Mouse (Mus musculus) forebrain, embryonic 12.5 days (tissue): ENCODE measurements around the gene Def8. TPM values are rescaled to one million over a fixed set of nuclear protein-coding genes. Genes with fewer than 3 reads are reported as not detected.

Source experiments
- ATAC-seq: fragments of 200-750 bp; cut with Nextera tagmentation; 2 replicates; pipeline ENCODE4 v1.8.0; 2017; ENCODE audit warnings: moderate TSS enrichment; ENCODE audit not compliant: low FRiP score
- H3K27ac ChIP-seq: fragments of 300-500 bp; sonication (generic); 2 replicates; pipeline ENCODE4 v1.5.1; 2016; ENCODE audit warnings: mild to moderate bottlenecking
- H3K27me3 ChIP-seq: fragments of 300-500 bp; sonication (generic); 2 replicates; pipeline ENCODE4 v1.6.1; 2016; ENCODE audit warnings: mild to moderate bottlenecking
- H3K36me3 ChIP-seq: fragments of 300-500 bp; sonication (generic); replicated peaks from 2 replicates; pipeline ENCODE4 v1.6.1; 2016; ENCODE audit warnings: mild to moderate bottlenecking
- H3K4me1 ChIP-seq: fragments of 300-500 bp; sonication (generic); 2 replicates; pipeline ENCODE4 v1.6.1; 2016
- H3K4me2 ChIP-seq: fragments of 300-500 bp; sonication (generic); 2 replicates; pipeline ENCODE4 v1.6.1; 2016; ENCODE audit warnings: mild to moderate bottlenecking, moderate library complexity
- H3K4me3 ChIP-seq: fragments of 300-500 bp; sonication (generic); replicated peaks from 2 replicates; pipeline ENCODE4 v1.5.1; 2016; ENCODE audit warnings: mild to moderate bottlenecking
- H3K9ac ChIP-seq: fragments of 300-500 bp; sonication (generic); 2 replicates; pipeline ENCODE4 v1.6.1; 2016; ENCODE audit warnings: mild to moderate bottlenecking
- H3K9me3 ChIP-seq: fragments of 300-500 bp; sonication (generic); 2 replicates; pipeline ENCODE4 v1.6.1; 2016
- WGBS: fragments of 180-500 bp; shearing (Covaris S2); methylation state at CpG from one replicate; pipeline ENCODE4 v1.1.7; 2016; 5-methylcytosine and 5-hydroxymethylcytosine counted together
- polyA plus RNA-seq: library from polyadenylated mRNA; unstranded; fragments of >200 nt; fragmentation: Nextera tagmentation; extraction: Ambion mirVana; gene quantifications from 2 replicates; pipeline ENCODE4 v1.2.1, GENCODE M21; 2016

The Def8 gene
- polyA plus RNA-seq, 1 experiment from 2014 or later: 42.9 TPM

DNA sequence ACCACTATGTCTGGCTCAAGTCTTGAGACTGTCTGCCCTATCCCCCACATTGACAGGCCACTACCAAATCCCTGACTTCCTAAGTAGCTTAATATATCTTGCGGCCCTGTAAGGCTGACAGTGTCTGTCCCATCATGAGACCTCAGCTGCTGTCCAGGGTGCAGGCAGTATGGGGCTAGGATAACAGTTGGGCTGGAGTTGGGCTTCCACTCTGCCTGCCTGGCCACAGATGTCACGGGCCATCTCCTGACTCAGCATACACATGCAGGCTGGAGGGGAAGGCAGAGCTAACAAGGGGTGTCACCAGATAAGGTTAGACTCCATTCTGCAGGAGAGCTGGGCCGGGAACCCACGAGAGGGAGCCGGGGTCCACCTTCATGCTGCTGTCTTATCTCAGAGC, 83.8 kb downstream of the Def8 start:
- 96% methylated on average over 5 of the region's 5 CpGs for WGBS
- Histone ChIP-seq H3K4me1 (no peaks in the 10 kb centered on the region), H3K9ac (no peak overlapping the region), H3K4me3 (no peak overlapping the region), H3K9me3 (no peaks in the 10 kb centered on the region), H3K27me3 (no peaks in the 10 kb centered on the region), H3K27ac (no peak overlapping the region), H3K4me2 (no peak overlapping the region), H3K36me3 (peaks cover 77% of the 10 kb centered on the region)
- ATAC-seq: no peak

DNA sequence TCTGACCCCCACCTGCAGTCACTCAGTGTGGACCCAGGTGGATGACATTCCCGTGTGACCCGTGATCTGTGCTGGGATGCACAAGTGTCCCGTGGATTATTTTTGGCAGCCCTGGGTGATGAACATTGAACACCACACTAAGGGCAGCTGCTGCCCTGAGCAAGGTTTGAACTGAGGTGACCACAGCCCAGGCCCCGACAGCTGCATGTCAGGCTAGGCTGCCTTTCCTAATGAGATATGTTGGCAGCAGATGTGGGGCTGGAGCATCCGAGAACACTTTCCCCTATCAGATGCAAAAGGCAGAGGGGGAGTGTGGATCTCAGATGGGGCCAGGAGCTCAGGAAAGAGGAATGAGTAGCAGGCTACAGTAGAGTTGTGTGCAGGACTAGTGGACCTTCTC, 87.5 kb downstream of the Def8 start:
- no peak overlapping the region for H3K27ac ChIP-seq
- H3K36me3 ChIP-seq: peaks cover 43% of the 10 kb centered on the region
- 82% methylated on average over 5 of the region's 5 CpGs for WGBS
- no peak for ATAC-seq
- H3K9me3 ChIP-seq: no peaks in the 10 kb centered on the region
- H3K4me2 ChIP-seq: no peak overlapping the region
- H3K4me1 ChIP-seq: peaks cover 25% of the 10 kb centered on the region
- H3K27me3 ChIP-seq: peaks cover 9% of the 10 kb centered on the region
- no peak overlapping the region for H3K4me3 ChIP-seq
- no peak overlapping the region for H3K9ac ChIP-seq

Other genes with a start within 250 kb of the Def8 start
- gene Dpep1, start 237.3 kb upstream of the Def8 start, polyA plus RNA-seq: 0.17 and 0.52 TPM in 2 replicates
- gene Chmp1a, start 210.8 kb upstream of the Def8 start, polyA plus RNA-seq: 150 and 155 TPM in 2 replicates
- 5.7 and 6.3 TPM in 2 replicates for gene Spata33, start 210.7 kb upstream of the Def8 start, polyA plus RNA-seq
- gene Cdk10, start 198.7 kb upstream of the Def8 start, polyA plus RNA-seq: 36.5 and 38.3 TPM in 2 replicates
- 1.4 and 1.6 TPM in 2 replicates for gene Spata2l, start 187.3 kb upstream of the Def8 start, polyA plus RNA-seq
- 25.8 and 27.5 TPM in 2 replicates for gene Zfp276, start 169.3 kb upstream of the Def8 start, polyA plus RNA-seq
- 31.0 and 34.9 TPM in 2 replicates for gene Vps9d1, start 169.2 kb upstream of the Def8 start, polyA plus RNA-seq
- 40.2 and 40.5 TPM in 2 replicates for gene Fanca, start 105.0 kb upstream of the Def8 start, polyA plus RNA-seq
- gene Spire2, start 90.8 kb upstream of the Def8 start, polyA plus RNA-seq: 19.9 and 21.8 TPM in 2 replicates
- gene Tcf25, start 49.8 kb upstream of the Def8 start, polyA plus RNA-seq: 174 and 194 TPM in 2 replicates
- gene Mc1r, start 16.4 kb upstream of the Def8 start, polyA plus RNA-seq: 0.13 and 0.14 TPM in 2 replicates
- gene Tubb3, start 12.1 kb upstream of the Def8 start, polyA plus RNA-seq: 827 and 897 TPM in 2 replicates
- 69.7 and 71.1 TPM in 2 replicates for gene Afg3l1, start 54.4 kb downstream of the Def8 start, polyA plus RNA-seq
- gene Dbndd1, start 91.9 kb downstream of the Def8 start, polyA plus RNA-seq: 38.8 and 42.6 TPM in 2 replicates
- 41.0 and 41.3 TPM in 2 replicates for gene Gas8, start 95.3 kb downstream of the Def8 start, polyA plus RNA-seq
- gene Rhou, start 230.4 kb downstream of the Def8 start, polyA plus RNA-seq: 7.6 and 7.9 TPM in 2 replicates